Mouse (Mus musculus) heart, adult 2 months (tissue): ENCODE results near the gene Plekhb1.

Experiments
- CTCF ChIP-seq: fragments of 200-600 bp; IDR thresholded peaks from 2 replicates; pipeline ENCODE4 v1.8.1; 2022; ENCODE audit warnings: antibody characterized with exemption, mild to moderate bottlenecking, moderate library complexity
- EP300 ChIP-seq: fragments of 200-500 bp; IDR thresholded peaks from 2 replicates; pipeline ENCODE4 v1.6.1; 2011; ENCODE audit warnings: low read depth, low read length, control low read depth; ENCODE audit not compliant: insufficient read depth

GRCm38 (mm10) chr7:100624538-100624937, 37.7 kb downstream of the Plekhb1 start:
- TF ChIP-seq CTCF (no peak), EP300 (no peak)
